Mouse (Mus musculus): ENCODE results near the gene Tab1. TPM values are rescaled to one million over a fixed set of nuclear protein-coding genes. Genes with fewer than 3 reads are reported as not detected.

Tab1 gene
- total RNA-seq, 1 experiment, result 16.6 TPM

GRCm38 (mm10) chr15:80191585-80192245 is 58.8 kb downstream of the Tab1 start:
- TF ChIP-seq ZC3H11A (IDR thresholded peaks at IDR 0.05; ENCODE audit: borderline replicate concordance, low read depth, low read length) (no peak), HCFC1 (IDR thresholded peaks at IDR 0.05; ENCODE audit: borderline replicate concordance, insufficient read depth, low read length) (no peak), CHD2 (IDR thresholded peaks at IDR 0.05; ENCODE audit: low read depth, low read length) (no peak), ZNF384 (IDR thresholded peaks at IDR 0.05; ENCODE audit: low read depth, low read length) (no peak), MAFK (IDR thresholded peaks at IDR 0.05; ENCODE audit: insufficient read depth, low read depth, low read length) (no peak)
- in situ Hi-C loops (cut with MboI; ENCODE audit: low sequenced_read_pairs in 2 of 2, unreplicated experiment in 2 of 2), result no loop called here

GRCm38 (mm10) chr15:80192246-80192585 is 59.3 kb downstream of the Tab1 start:
- Histone ChIP-seq H3K27ac (ENCODE audit: insufficient read depth, low read depth, low read length, poor library complexity, severe bottlenecking) (no peak overlapping the region), H3K9me3 (ENCODE audit: control insufficient read depth, insufficient read depth, low read depth, low read length) (no peaks in the 10 kb centered on the region), H3K36me3 (ENCODE audit: control insufficient read depth, insufficient read depth, low read length, poor library complexity, severe bottlenecking) (no peaks in the 10 kb centered on the region), H3K4me1 (ENCODE audit: control insufficient read depth in 2 of 2, insufficient read depth in 2 of 2, low read length in 2 of 2, poor library complexity in 1 of 2) (peaks cover 2 to 15% of the 10 kb centered on the region in 2 experiments; a peak in 2 of 4 replicates), H3K4me3 (ENCODE audit: insufficient read depth in 1 of 2, low read depth in 1 of 2, low read length in 2 of 2, poor library complexity in 1 of 2, severe bottlenecking in 1 of 2) (no peak overlapping the region), H3K9ac (ENCODE audit: insufficient read depth, low read depth, low read length, poor library complexity, severe bottlenecking) (no peak overlapping the region)
- TF ChIP-seq HCFC1 (IDR thresholded peaks at IDR 0.05; ENCODE audit: borderline replicate concordance, insufficient read depth, low read length), result no peak
- no peak for TF ChIP-seq CHD2 (IDR thresholded peaks at IDR 0.05; ENCODE audit: low read depth, low read length)
- no peak for TF ChIP-seq ZC3H11A (IDR thresholded peaks at IDR 0.05; ENCODE audit: borderline replicate concordance, low read depth, low read length)
- TF ChIP-seq ZNF384 (IDR thresholded peaks at IDR 0.05; ENCODE audit: low read depth, low read length), result no peak
- TF ChIP-seq MAFK (IDR thresholded peaks at IDR 0.05; ENCODE audit: insufficient read depth, low read depth, low read length), result no peak
- no peak for DNase-seq (ENCODE audit: low read depth, low spot score)
- in situ Hi-C loops (cut with MboI; ENCODE audit: low sequenced_read_pairs in 2 of 2, unreplicated experiment in 2 of 2), result no loop called here

More at GRCm38 (mm10) chr15:80191585-80192245, 58.8 kb downstream of the Tab1 start:
- Histone ChIP-seq H3K27ac (ENCODE audit: insufficient read depth, low read depth, low read length, poor library complexity, severe bottlenecking) (no peak overlapping the region), H3K9ac (ENCODE audit: insufficient read depth, low read depth, low read length, poor library complexity, severe bottlenecking) (no peak overlapping the region), H3K4me1 (ENCODE audit: control insufficient read depth in 2 of 2, insufficient read depth in 2 of 2, low read length in 2 of 2, poor library complexity in 1 of 2) (peaks cover 2 to 15% of the 10 kb centered on the region in 2 experiments; a peak in 2 of 4 replicates), H3K36me3 (ENCODE audit: control insufficient read depth, insufficient read depth, low read length, poor library complexity, severe bottlenecking) (no peaks in the 10 kb centered on the region), H3K9me3 (ENCODE audit: control insufficient read depth, insufficient read depth, low read depth, low read length) (no peaks in the 10 kb centered on the region), H3K4me3 (ENCODE audit: insufficient read depth in 1 of 2, low read depth in 1 of 2, low read length in 2 of 2, poor library complexity in 1 of 2, severe bottlenecking in 1 of 2) (no peak overlapping the region)
- no peak for DNase-seq (ENCODE audit: low read depth, low spot score)

DNA sequence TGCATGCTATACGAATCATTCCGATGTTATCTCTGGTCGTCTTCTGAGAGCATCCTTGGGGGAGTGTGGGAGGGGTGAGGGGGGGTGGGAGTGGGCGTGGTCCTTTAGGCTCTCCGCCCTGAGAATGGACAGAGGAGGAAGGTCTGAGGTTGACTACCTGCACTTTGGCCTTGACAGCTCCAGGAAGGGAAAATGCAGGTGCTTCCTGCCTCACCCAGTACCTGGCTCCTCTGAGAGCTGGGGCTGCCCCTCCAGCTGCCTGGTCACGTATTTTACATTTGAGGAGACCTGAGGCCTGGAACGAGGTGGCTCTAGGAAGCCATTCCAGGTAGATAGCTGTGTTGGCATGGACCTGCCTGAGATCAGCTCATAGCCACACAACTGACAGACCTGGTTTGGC is 59.9 kb downstream of the Tab1 start:
- H3K9me3 ChIP-seq (ENCODE audit: control insufficient read depth, insufficient read depth, low read depth, low read length), result no peaks in the 10 kb centered on the region
- in situ Hi-C loops (cut with MboI; ENCODE audit: low sequenced_read_pairs in 2 of 2, unreplicated experiment in 2 of 2), result no loop called here
- TF ChIP-seq HCFC1 (IDR thresholded peaks at IDR 0.05; ENCODE audit: borderline replicate concordance, insufficient read depth, low read length), result no peak
- TF ChIP-seq ZC3H11A (IDR thresholded peaks at IDR 0.05; ENCODE audit: borderline replicate concordance, low read depth, low read length), result no peak
- DNase-seq (ENCODE audit: low read depth, low spot score), result no peak
- H3K4me3 ChIP-seq (ENCODE audit: insufficient read depth in 1 of 2, low read depth in 1 of 2, low read length in 2 of 2, poor library complexity in 1 of 2, severe bottlenecking in 1 of 2), result no peak overlapping the region
- no peak overlapping the region for H3K27ac ChIP-seq (ENCODE audit: insufficient read depth, low read depth, low read length, poor library complexity, severe bottlenecking)
- no peak overlapping the region for H3K9ac ChIP-seq (ENCODE audit: insufficient read depth, low read depth, low read length, poor library complexity, severe bottlenecking)
- H3K4me1 ChIP-seq (ENCODE audit: control insufficient read depth in 2 of 2, insufficient read depth in 2 of 2, low read length in 2 of 2, poor library complexity in 1 of 2), result peaks cover 2 to 15% of the 10 kb centered on the region in 2 experiments; a peak in 2 of 4 replicates
- H3K36me3 ChIP-seq (ENCODE audit: control insufficient read depth, insufficient read depth, low read length, poor library complexity, severe bottlenecking), result no peaks in the 10 kb centered on the region

DNA sequence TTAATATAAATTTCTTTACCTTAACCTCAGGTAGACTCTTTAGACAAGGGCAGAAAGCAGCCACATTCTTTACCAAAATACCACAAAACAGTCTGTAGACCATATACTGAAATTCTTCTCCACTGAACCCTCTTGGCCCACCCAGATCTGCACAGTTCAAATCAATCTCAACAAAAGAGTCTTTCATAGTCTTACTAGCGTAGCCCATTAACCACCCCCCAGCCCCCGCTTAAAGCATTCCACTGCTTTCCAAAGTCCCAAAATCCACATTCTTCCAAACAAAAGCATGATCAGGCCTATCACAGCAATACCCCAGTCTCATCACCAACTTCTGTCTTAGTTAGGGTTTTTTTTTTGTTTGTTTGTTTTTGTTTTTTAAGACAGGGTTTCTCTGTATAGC is 66.6 kb downstream of the Tab1 start:
- H3K36me3 ChIP-seq (ENCODE audit: control insufficient read depth, insufficient read depth, low read length, poor library complexity, severe bottlenecking), result no peaks in the 10 kb centered on the region
- TF ChIP-seq MAFK (IDR thresholded peaks at IDR 0.05; ENCODE audit: insufficient read depth, low read depth, low read length), result no peak
- no peak for TF ChIP-seq CHD2 (IDR thresholded peaks at IDR 0.05; ENCODE audit: low read depth, low read length)
- TF ChIP-seq ZC3H11A (IDR thresholded peaks at IDR 0.05; ENCODE audit: borderline replicate concordance, low read depth, low read length), result no peak
- no peak for TF ChIP-seq ZNF384 (IDR thresholded peaks at IDR 0.05; ENCODE audit: low read depth, low read length)
- no peak for TF ChIP-seq HCFC1 (IDR thresholded peaks at IDR 0.05; ENCODE audit: borderline replicate concordance, insufficient read depth, low read length)
- in situ Hi-C loops (cut with MboI; ENCODE audit: low sequenced_read_pairs in 2 of 2, unreplicated experiment in 2 of 2), result no loop called here
- H3K9ac ChIP-seq (ENCODE audit: insufficient read depth, low read depth, low read length, poor library complexity, severe bottlenecking), result no peak overlapping the region
- no peak overlapping the region for H3K4me3 ChIP-seq (ENCODE audit: insufficient read depth in 1 of 2, low read depth in 1 of 2, low read length in 2 of 2, poor library complexity in 1 of 2, severe bottlenecking in 1 of 2)
- no peak overlapping the region for H3K27ac ChIP-seq (ENCODE audit: insufficient read depth, low read depth, low read length, poor library complexity, severe bottlenecking)
- H3K9me3 ChIP-seq (ENCODE audit: control insufficient read depth, insufficient read depth, low read depth, low read length), result no peaks in the 10 kb centered on the region
- H3K4me1 ChIP-seq (ENCODE audit: control insufficient read depth in 2 of 2, insufficient read depth in 2 of 2, low read length in 2 of 2, poor library complexity in 1 of 2), result peaks cover 0 to 4% of the 10 kb centered on the region in 2 experiments; a peak in 1 of 4 replicates
- no peak for DNase-seq (ENCODE audit: low read depth, low spot score)

Measured in ES-E14 (cell line).